Mouse (Mus musculus): ENCODE results near the gene Shroom3. TPM values are rescaled to one million over a fixed set of nuclear protein-coding genes. Genes with fewer than 3 reads are reported as not detected.

Shroom3 gene
- total RNA-seq, 4 experiments from 2014 or later, result 3.1 to 5.6 (median 4.1) TPM

GRCm38 (mm10) chr5:92698131-92698836 is 15.0 kb downstream of the Shroom3 start:
- DNase-seq (ENCODE audit: low spot score in 2 of 2), result no peak

DNA sequence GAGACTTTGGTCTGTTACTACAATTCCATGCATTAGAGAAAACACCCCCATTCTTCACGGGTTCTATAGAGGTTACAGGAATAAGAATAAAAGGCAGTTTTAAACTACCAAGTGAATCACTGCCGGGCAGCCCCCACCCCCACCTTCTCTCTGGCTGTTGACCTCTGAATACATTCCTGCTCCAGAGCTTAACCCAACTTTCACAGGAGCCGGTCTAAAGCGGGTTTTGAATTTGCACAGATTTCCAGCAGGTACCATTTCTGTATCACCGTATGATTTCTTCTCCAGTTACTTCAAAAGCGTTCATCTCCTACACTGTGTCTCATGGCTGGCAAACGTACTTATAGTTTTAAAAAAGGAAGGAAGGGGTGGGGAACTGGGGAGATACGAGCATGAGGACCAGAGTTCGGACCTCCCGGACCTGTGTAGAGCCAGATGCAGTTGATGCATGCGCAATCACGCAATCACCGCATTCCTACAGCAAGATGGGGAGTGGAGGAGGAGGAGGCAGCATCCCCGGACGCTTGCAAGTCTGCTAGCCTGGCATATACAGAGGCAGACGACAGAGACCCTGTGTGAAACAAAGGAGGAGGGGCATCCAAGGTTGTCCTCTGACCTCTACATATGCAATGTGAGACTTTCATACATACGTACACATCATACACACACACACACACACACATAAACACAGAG is 15.7 kb downstream of the Shroom3 start:
- DNase-seq (ENCODE audit: low spot score in 2 of 2), result no peak

- no peak for DNase-seq (ENCODE audit: low spot score in 2 of 2)
These were observed 18.5 kb downstream of the Shroom3 start for GRCm38 (mm10) chr5:92701750-92702149.

DNA sequence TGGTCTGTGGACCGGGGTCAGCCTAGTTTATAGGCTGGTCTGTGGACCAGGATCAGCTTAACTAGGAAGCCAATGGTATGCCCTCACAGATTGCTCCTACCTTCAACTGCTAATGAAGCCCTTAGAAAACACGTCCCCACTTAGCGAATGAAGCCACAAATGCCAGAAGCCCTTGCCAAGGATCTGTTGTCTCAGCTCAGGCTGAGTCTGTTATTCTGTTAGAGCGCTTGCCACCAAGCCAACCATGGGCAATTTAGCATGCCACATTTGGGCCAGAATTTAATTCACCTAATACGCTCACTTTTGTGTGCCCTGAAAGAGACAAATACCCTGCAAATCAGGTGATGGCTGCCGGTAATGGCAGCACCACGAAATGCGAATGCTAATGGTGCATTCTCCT is 20.4 kb downstream of the Shroom3 start:
- peak in 1 of 2 experiments; percentile 22 for DNase-seq (ENCODE audit: low spot score in 2 of 2)

DNA sequence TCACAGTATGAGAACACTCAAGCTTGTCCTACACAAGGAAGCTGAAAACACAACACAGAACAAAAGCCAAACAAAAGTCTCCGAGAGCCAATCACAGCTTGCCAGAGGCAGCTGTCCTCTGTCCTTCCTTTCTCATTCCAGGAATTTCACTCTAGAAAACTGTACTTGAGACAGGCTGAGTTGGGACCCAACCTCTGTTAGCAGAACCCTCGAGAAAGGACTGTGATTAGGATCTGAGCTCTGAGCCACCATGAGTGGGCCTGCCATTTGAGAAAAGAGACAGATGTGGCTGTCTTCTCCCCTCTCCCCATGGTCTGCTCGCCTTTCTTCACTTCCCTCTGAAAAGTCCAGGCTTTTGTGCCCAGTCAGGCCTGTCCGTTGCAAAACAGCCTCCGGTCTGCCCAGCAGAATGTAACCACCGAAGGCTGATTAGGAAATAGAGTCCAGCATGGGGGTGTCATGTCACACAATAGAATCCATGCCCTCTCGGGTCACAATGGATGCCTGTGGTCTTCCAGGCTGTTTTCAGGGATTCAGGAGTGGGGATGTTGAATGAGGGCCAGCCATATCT is 24.8 kb downstream of the Shroom3 start:
- no peak for DNase-seq (ENCODE audit: low spot score in 2 of 2)

DNA sequence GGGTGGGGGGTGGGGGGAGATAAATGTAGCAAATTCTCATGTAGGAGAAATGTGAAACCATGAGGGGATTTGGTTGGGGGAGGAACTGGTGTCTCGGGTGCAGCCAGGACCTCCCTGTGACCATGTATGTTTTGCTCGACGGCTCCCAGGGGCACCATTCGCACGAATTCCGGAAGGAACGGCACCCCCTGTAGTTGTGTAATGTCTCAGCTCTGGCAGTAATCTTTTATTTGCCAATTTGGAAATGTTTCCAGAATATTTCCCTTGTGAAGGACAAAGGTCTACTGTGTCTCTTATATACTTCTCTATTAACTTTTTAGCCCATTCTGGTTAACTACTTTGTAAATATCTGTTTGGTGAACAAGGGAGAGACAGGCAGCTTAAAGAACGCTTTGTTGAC is 27.5 kb downstream of the Shroom3 start:
- DNase-seq (ENCODE audit: low spot score in 2 of 2), result no peak

DNA sequence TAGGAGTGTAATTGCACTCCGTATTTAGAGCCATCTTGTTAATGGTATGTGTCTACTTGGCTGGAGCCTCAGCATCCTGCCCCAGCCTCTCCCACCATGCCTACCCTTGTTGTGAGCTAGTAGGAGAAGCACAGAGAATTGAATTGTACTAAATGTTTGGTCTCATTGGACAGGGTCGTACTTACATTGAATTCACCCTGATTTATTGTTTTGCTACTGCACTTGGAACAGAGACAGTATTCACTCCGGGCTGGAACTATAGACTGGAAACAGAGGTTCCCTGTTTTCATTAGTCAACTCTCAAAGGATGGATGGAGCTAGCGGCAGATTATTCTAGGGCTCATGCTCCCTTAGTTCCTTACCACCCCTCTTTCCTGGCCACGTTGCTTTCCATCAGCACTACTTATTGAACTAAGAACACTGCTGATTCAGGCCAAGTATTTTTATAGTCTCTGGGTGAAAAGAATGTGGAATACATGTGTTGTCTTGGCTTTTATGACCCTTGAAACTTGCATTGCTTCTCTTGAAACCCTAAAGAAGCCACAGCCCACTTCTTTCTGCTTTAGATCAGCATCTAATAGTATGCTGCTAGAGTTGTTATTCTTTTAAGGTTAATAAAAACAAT is 28.5 kb downstream of the Shroom3 start:
- DNase-seq (ENCODE audit: low spot score in 2 of 2), result no peak

DNA sequence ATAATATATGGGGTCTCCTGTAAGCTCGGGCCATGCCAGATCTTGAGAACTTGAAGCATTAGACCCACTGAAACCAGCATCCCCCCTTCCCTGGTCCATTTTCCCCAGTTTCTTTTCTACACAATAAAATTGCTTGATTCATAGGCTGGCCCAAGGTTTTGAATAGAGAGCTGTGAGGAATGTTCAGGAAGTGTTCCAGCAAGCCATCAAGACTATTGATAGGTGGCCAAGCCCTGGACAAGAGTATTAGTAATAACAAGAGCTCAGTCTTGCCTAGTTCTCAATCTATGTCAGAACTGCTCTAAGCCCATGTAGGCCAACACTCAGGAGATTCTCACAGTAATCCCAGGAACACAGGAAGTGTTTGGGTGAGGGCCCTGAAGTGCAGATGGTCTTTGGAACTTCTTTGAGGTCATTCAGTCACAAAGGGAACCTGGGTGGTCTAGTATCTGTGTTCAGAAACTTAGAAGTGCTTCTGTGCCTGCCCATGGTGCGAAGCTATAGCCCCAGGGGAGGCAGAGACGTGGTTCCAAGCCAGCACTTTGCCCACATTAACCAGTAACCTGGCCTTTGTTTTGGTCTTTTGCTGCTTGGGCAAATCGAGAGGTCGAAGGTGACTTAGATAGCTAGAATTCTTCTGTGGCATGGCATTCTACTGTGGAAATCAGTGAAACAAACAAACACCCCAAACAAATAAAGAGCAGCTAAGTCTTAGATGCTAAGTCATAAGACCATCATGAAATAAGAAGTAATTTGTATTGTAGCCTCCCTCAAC is 29.6 kb downstream of the Shroom3 start:
- DNase-seq (ENCODE audit: low spot score in 2 of 2), result peak; percentile 11 to 41

DNA sequence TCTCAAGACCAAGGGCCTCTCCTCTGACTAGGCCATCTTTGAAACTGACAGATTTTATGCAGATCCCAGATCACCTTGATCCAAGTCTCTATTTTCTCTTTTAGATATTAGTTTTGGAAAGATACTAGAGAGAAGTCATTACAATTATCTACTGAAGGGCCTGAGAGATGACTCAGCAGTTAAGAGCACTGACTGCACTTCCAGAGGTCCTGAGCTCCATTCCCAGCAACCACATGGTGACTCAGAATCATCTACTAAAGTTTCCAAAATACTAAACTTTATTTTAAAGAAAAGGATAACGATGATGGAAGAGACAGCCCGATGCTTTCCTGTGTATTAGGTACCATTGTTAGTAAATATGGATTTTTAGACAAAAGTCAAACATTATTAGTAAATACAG is 31.7 kb downstream of the Shroom3 start:
- no peak for DNase-seq (ENCODE audit: low spot score in 2 of 2)

GRCm38 (mm10) chr5:92715319-92715718 is 32.1 kb downstream of the Shroom3 start:
- DNase-seq (ENCODE audit: low spot score in 2 of 2), result peak in 1 of 2 experiments; percentile 11

DNA sequence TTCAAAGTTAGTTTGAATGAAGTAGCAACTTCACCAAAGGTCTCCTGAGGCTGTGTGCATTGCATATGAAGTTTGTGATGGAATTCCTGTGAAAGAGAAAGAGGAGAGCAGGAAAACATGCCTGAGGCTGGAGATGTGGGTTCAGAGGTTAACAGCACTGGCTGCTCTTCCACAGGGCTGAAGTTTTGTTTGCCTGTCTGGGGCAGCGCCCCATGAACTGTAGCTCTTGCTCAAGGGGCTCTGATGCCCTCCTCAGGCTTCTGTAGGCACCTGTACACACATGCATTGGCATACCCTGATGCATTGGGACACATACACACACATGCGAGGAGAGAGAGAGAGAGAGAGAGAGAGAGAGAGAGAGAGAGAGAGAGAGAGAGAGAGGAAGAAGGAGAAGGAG is 32.7 kb downstream of the Shroom3 start:
- DNase-seq (ENCODE audit: low spot score in 2 of 2), result no peak

DNA sequence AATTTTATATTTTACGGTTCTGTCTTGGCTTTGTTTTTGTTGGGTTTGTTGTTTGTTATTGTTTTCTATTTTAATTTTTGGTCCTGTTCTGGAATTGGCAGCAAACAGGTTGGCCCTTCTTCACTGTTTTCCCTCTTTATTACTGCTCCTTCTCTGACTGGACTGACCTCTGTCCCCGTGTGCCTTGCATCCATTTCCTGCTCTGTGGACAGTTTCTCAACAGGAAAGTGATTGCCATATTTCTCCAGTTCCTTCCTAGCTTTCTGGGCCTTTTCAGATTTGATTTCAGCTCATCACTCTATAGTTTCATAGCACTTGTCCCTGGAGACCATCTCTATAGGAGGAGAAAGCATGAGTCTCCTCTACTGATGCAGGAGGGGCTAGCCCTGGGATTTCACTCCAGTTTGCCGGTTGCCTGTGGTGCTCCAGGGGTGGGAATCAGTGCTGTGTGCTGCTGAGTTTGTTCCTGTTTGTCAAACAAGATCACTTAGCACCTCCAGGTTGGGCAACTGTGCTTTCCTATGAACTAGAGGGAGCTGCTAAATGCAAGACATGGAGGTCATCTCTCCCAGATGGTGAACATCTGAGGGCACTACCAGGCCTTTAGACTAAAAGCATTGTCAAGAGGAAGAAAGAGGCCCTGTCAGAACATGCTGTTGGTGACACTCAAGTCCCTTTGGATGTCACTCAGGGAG is 34.6 kb downstream of the Shroom3 start:
- no peak for DNase-seq (ENCODE audit: low spot score in 2 of 2)

DNA sequence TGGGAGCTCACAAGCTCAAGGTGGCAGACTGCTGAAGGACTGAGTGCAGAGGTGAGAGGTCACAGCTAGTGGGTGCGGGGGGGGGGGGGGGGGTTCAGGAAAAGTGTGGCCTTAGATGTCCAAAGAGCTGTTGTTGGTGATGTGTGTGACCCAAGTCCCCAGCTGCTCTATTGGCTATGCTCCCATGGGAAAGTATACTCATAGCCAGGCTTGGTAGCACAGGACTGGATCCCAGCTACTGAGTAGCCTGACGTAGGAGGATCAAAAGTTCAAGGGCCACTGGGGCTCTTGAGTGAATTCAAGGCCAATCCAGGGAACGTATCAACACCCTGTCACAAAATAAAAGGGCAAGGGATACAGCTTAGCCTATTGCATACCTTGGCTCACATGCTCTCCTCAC is 35.6 kb downstream of the Shroom3 start:
- no peak for DNase-seq (ENCODE audit: low spot score in 2 of 2)

DNA sequence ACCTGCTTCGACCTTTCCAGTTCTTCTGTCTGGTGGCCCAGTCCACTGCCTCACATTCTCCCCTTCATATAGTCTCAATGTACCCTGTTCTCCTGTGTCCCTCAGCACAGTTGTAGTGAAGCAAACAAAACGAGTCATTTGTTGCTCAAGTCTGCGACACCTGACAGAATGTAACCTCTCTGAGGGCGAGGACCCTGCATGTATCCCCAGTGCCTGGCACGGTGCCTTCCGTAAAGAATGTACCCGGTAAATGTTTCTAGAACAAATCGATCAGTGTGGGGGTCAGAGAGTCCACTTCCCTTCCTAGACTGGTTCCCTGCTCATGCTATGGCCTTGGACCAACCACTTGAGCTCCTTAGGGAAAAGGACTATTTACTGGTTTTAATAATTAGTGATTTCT is 38.4 kb downstream of the Shroom3 start:
- no peak for DNase-seq (ENCODE audit: low spot score in 2 of 2)

GRCm38 (mm10) chr5:92725935-92726334 is 42.7 kb downstream of the Shroom3 start:
- DNase-seq (ENCODE audit: low spot score in 2 of 2), result peak; percentile 14 to 67

DNA sequence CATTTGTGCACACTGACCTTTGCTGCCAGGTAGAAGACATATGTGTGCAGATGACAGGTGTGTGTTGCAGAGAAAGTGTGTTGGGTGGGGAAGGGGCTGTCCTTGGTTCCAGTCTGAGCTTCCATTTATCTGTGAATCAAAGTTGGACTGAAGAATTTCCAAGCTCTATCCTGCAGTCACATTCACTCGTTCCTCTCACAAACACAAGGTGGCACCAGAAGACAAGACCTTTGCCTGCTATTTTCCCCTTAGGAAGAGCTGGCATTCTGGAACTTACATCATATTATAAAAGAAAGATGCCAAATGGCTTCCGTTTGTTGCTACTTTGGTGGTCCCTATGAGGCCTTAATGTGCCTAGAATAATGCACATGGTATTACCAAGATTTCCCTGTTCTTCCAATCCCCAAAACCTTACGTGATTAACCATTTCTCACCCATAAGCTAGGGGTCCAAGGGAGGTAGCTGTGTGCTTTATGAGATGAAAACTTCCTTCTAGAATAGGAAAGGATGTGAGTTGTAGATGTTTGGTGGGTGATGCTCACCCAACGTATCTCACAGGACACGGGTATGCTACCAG is 45.1 kb downstream of the Shroom3 start:
- DNase-seq (ENCODE audit: low spot score in 2 of 2), result peak; percentile 20 to 44

DNA sequence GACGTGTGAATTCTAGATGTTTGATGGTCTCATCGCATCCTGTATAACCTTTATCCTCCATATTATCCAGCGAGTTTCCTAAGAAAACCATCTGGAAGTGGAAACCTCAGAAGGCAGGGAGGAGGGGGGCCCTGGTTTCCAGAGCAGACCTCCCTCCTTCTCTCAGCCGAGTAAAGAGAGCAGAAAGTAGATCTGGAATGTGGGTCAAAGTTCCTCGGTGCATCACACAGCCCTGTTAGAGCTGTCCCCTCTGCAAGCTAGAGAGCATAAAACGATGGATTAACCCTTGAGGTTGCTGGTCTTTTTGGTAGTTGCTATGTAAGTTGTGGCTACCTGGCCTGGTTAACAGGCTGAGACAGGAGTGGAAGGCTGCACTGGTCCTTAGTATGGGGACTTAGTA is 46.0 kb downstream of the Shroom3 start:
- no peak for DNase-seq (ENCODE audit: low spot score in 2 of 2)

- no peak for DNase-seq (ENCODE audit: low spot score in 2 of 2)
These were observed 58.6 kb downstream of the Shroom3 start for GRCm38 (mm10) chr5:92741802-92742201.

GRCm38 (mm10) chr5:92742701-92743100 is 59.5 kb downstream of the Shroom3 start:
- DNase-seq (ENCODE audit: low spot score in 2 of 2), result no peak

Data from layer of hippocampus, adult 8-10 months (tissue).